Mouse (Mus musculus) liver (tissue): ENCODE measurements around the gene Pard3.

Source experiments
- DNase-seq: peaks from one replicate; pipeline ENCODE4 v3.0.0-alpha.2; 2020; ENCODE audit warnings: mixed read lengths

Pard3 gene

GRCm38 (mm10) chr8:127569212-127569611, 505.5 kb downstream of the Pard3 start:
- no peak for DNase-seq

GRCm38 (mm10) chr8:127570527-127570926, 506.8 kb downstream of the Pard3 start:
- no peak for DNase-seq

GRCm38 (mm10) chr8:127572493-127572892, 508.8 kb downstream of the Pard3 start:
- no peak for DNase-seq

GRCm38 (mm10) chr8:127576657-127577056, 513.0 kb downstream of the Pard3 start:
- DNase-seq = no peak

- no peak for DNase-seq
Measured at GRCm38 (mm10) chr8:127577656-127578055, 514.0 kb downstream of the Pard3 start.

GRCm38 (mm10) chr8:127579436-127579835, 515.7 kb downstream of the Pard3 start:
- no peak for DNase-seq

- DNase-seq = no peak
Measured at GRCm38 (mm10) chr8:127583429-127583828, 519.7 kb downstream of the Pard3 start.

GRCm38 (mm10) chr8:127585618-127586017, 521.9 kb downstream of the Pard3 start:
- no peak for DNase-seq

GRCm38 (mm10) chr8:127586681-127587080, 523.0 kb downstream of the Pard3 start:
- no peak for DNase-seq

- DNase-seq = peak; percentile 35
Measured at GRCm38 (mm10) chr8:127588313-127588712, 524.6 kb downstream of the Pard3 start.

GRCm38 (mm10) chr8:127589291-127589690, 525.6 kb downstream of the Pard3 start:
- peak; percentile 53 for DNase-seq

GRCm38 (mm10) chr8:127590674-127591186, 527.0 kb downstream of the Pard3 start:
- no peak for DNase-seq

GRCm38 (mm10) chr8:127592648-127593574, 529.2 kb downstream of the Pard3 start:
- no peak for DNase-seq

GRCm38 (mm10) chr8:127600641-127601040, 536.9 kb downstream of the Pard3 start:
- no peak for DNase-seq

- DNase-seq = no peak
Measured at GRCm38 (mm10) chr8:127603062-127603461, 539.4 kb downstream of the Pard3 start.

- DNase-seq = no peak
Measured at GRCm38 (mm10) chr8:127608541-127609270, 545.0 kb downstream of the Pard3 start.

- no peak for DNase-seq
Measured at GRCm38 (mm10) chr8:127609316-127609715, 545.6 kb downstream of the Pard3 start.

GRCm38 (mm10) chr8:127614206-127614605, 550.5 kb downstream of the Pard3 start:
- DNase-seq = no peak

- DNase-seq = no peak
Measured at GRCm38 (mm10) chr8:127616681-127617080, 553.0 kb downstream of the Pard3 start.

- no peak for DNase-seq
Measured at GRCm38 (mm10) chr8:127622137-127622536, 558.4 kb downstream of the Pard3 start.

GRCm38 (mm10) chr8:127638232-127639087, 574.8 kb downstream of the Pard3 start:
- DNase-seq = no peak

- no peak for DNase-seq
Measured at GRCm38 (mm10) chr8:127639088-127639453, 575.4 kb downstream of the Pard3 start.

GRCm38 (mm10) chr8:127655559-127655958, 591.9 kb downstream of the Pard3 start:
- DNase-seq = no peak
